Mouse (Mus musculus): ENCODE measurements at regions not wholly inside any gene's neighbourhood (a gene's known extent, or its start where the extent isn't known, plus 50 kb on each side); places are given as distances from the start of the nearest gene placed in this dataset.

- TF ChIP-seq POLR2A (IDR thresholded peaks at IDR 0.05; ENCODE audit: low read depth, low read length): no peak
- TF ChIP-seq CTCF (IDR thresholded peaks at IDR 0.05; ENCODE audit: extremely low read depth, insufficient read length, insufficient replicate concordance, low read depth, low read length): no peak
Measured at GRCm38 (mm10) chr16:78637015-78637414, 60.5 kb upstream of the D16Ertd472e start.

Data from small intestine, adult 2 months (tissue).